Mouse (Mus musculus) neutrophil, adult 5-6 weeks (primary cell): ENCODE data around the gene Galnt18. TPM values are rescaled to one million over a fixed set of nuclear protein-coding genes. Genes with fewer than 3 reads are reported as not detected.

ENCODE experiments used
- ATAC-seq: fragments of 151-379, 151-347 bp; 2 replicates; pipeline ENCODE4 v1.8.0; 2017; ENCODE audit warnings: mild to moderate bottlenecking, moderate TSS enrichment; ENCODE audit not compliant: insufficient number of reproducible peaks, poor library complexity, low FRiP score, severe bottlenecking; ENCODE audit errors: extremely low read depth
- total RNA-seq: library from RNA; stranded (forward); fragments of 200-1000 nt; gene quantifications from 2 replicates; pipeline ENCODE4 v1.2.3, GENCODE M21; 2017

Galnt18 gene
- total RNA-seq, 1 experiment from 2014 or later = 0.23 TPM

DNA sequence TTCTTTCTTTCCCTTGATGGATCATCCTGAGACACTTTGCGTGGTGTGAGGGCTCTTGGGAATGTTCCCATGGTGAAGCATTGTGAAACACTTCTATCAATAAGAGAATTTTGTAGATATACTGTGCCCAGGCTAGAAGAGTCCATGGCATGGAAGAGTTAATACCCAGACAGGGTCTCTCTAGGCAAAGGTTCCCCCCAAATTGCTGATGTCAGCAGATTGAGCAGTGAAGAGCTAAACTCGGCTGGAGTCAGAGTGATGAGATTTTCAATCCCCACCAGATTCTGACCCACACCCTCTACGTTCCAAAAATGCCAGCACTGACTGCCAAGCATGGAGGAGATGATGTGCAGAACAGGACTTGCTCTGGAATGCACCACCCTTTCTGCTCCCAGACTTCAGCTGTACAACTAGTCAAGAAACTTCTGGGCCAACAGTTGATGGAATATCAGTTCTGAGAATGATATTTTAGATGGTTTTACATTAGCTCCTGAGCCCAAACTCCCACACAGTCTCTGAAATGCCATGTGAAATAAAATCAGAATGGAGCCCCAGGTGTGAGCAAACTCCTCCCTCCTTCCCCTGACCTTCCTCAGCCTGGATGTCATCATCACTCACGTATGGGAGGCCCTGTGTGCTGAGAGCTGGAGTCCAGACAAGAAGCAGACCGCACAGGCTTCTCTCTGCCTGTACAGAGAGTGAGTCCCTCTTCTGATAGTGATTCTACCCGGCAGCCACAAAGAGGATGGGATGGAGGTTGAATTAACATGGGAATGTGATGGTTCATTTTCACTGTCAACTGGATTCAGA lies 329.3 kb downstream of the Galnt18 start:
- ATAC-seq = no peak

- no peak for ATAC-seq
These were observed 346.6 kb downstream of the Galnt18 start for GRCm38 (mm10) chr7:111433173-111433572.

GRCm38 (mm10) chr7:111427392-111427791 lies 352.4 kb downstream of the Galnt18 start:
- no peak for ATAC-seq

Other genes starting within 250 kb of the Galnt18 start
- 92.7 and 95.9 TPM in 2 replicates for gene Usp47, start 243.5 kb upstream of the Galnt18 start, total RNA-seq